24 mouse cellular contexts compared by ENCODE assay signal in the genomic region with DNA sequence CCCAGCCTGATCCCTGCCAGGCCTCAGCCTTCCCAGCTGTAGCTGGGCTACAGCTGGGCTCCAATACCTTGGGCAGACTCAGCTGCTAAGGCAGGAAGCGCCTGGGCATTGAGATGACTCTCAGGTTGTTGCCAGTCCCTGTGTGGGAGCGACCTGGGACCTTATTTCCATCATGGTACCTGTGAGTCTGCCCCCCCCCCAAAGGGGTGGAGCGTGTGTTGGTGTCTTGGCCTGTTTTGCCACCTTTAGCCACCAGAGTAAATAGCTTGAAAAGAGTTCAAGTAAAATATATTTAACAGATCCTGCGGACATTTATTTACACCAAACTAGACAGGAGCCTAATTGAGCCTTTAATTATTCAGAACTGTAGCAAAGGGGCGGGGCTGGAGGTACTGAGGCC. TPM values are rescaled to one million over a fixed set of nuclear protein-coding genes. Genes with fewer than 3 reads are reported as not detected.
DNase-seq lines count a peak whose midpoint lies in the region; ATAC-seq lines count a peak whose summit lies in the region.
"Had no signal": no experiment of that assay in that cellular context is flagged by ENCODE, and none has a peak within 500 bp of the region (broad histone marks: within the 10 kb centered on the region; RNA-seq: fewer than 3 reads in every experiment).

No protein-coding gene starts in this region.

- no peak overlapping the region for H3K4me2 ChIP-seq in hindbrain, embryonic 16.5 days (ENCODE audit: low read length)
- no peak overlapping the region for H3K4me2 ChIP-seq in midbrain, embryonic 14.5 days (ENCODE audit: low read length)
- H3K4me2 ChIP-seq in midbrain, embryonic 13.5 days (replicated peaks): no peak overlapping the region
- peak overlapping the region; percentile 11; the same call in 1 of the 2 replicates for H3K4me2 ChIP-seq in neural tube, embryonic 15.5 days
- H3K4me2 ChIP-seq: heart, embryonic 15.5 days; liver, embryonic 12.5 days; midbrain, embryonic 12.5 days had no signal

- peaks cover 74% of the 10 kb centered on the region for H3K4me1 ChIP-seq in hindbrain, embryonic 10.5 days (replicated peaks)
- peaks cover 62% of the 10 kb centered on the region for H3K4me1 ChIP-seq in hindbrain, embryonic 16.5 days (ENCODE audit: control insufficient read depth, insufficient read depth, low read depth, low read length)
- H3K4me1 ChIP-seq in midbrain, embryonic 14.5 days (ENCODE audit: control insufficient read depth, insufficient read depth, low read length): peaks cover 61% of the 10 kb centered on the region
- peaks cover 82% of the 10 kb centered on the region for H3K4me1 ChIP-seq in midbrain, embryonic 13.5 days (replicated peaks)
- peaks cover 89% of the 10 kb centered on the region for H3K4me1 ChIP-seq in neural tube, embryonic 15.5 days

- WGBS in hindbrain, embryonic 10.5 days: 88% methylated on average over 5 of the region's 5 CpGs
- WGBS in hindbrain, embryonic 16.5 days: 77% methylated on average over 5 of the region's 5 CpGs
- 79% methylated on average over 5 of the region's 5 CpGs for WGBS in midbrain, embryonic 14.5 days
- WGBS in midbrain, embryonic 13.5 days: 87% methylated on average over 5 of the region's 5 CpGs
- WGBS in neural tube, embryonic 15.5 days: 70% methylated on average over 5 of the region's 5 CpGs

- peaks cover 43% of the 10 kb centered on the region for H3K36me3 ChIP-seq in hindbrain, embryonic 10.5 days
- H3K36me3 ChIP-seq in hindbrain, embryonic 16.5 days (ENCODE audit: control insufficient read depth, insufficient read depth, low read length): peaks cover 2% of the 10 kb centered on the region; the same call in 1 of the 2 replicates
- H3K36me3 ChIP-seq in midbrain, embryonic 14.5 days (ENCODE audit: control insufficient read depth, insufficient read depth, low read length): peaks cover 24% of the 10 kb centered on the region
- peaks cover 24% of the 10 kb centered on the region for H3K36me3 ChIP-seq in midbrain, embryonic 13.5 days
- H3K36me3 ChIP-seq in neural tube, embryonic 15.5 days: peaks cover 8% of the 10 kb centered on the region
- H3K36me3 ChIP-seq: heart, embryonic 15.5 days; liver, embryonic 12.5 days had no signal

- no peaks in the 10 kb centered on the region for H3K9me3 ChIP-seq in hindbrain, embryonic 10.5 days
- no peaks in the 10 kb centered on the region for H3K9me3 ChIP-seq in hindbrain, embryonic 16.5 days (ENCODE audit: control insufficient read depth, low read length)
- no peaks in the 10 kb centered on the region for H3K9me3 ChIP-seq in midbrain, embryonic 14.5 days (ENCODE audit: control insufficient read depth, low read length)
- H3K9me3 ChIP-seq in midbrain, embryonic 13.5 days: no peaks in the 10 kb centered on the region
- H3K9me3 ChIP-seq in neural tube, embryonic 15.5 days (replicated peaks): no peaks in the 10 kb centered on the region
- H3K9me3 ChIP-seq: heart, embryonic 15.5 days; liver, embryonic 12.5 days; midbrain, embryonic 12.5 days had no signal

- peaks cover 25% of the 10 kb centered on the region for H3K27me3 ChIP-seq in hindbrain, embryonic 10.5 days (ENCODE audit: insufficient read depth, poor library complexity, severe bottlenecking)
- H3K27me3 ChIP-seq in hindbrain, embryonic 16.5 days (replicated peaks; ENCODE audit: control insufficient read depth, insufficient read depth, low read length): no peaks in the 10 kb centered on the region
- no peaks in the 10 kb centered on the region for H3K27me3 ChIP-seq in midbrain, embryonic 14.5 days (ENCODE audit: control insufficient read depth, insufficient read depth, low read length)
- H3K27me3 ChIP-seq in midbrain, embryonic 13.5 days: peaks cover 6% of the 10 kb centered on the region; the same call in 1 of the 2 replicates
- no peaks in the 10 kb centered on the region for H3K27me3 ChIP-seq in neural tube, embryonic 15.5 days (replicated peaks)

- H3K9ac ChIP-seq in hindbrain, embryonic 16.5 days (ENCODE audit: low read depth, low read length): no peak overlapping the region
- H3K9ac ChIP-seq in midbrain, embryonic 14.5 days (replicated peaks; ENCODE audit: low read length): no peak overlapping the region; the same call in 1 of the 2 replicates
- no peak overlapping the region for H3K9ac ChIP-seq in midbrain, embryonic 13.5 days (replicated peaks)
- H3K9ac ChIP-seq in neural tube, embryonic 15.5 days (replicated peaks): no peak overlapping the region
- H3K9ac ChIP-seq: heart, embryonic 15.5 days; liver, embryonic 12.5 days; liver, postnatal 0 days; midbrain, embryonic 12.5 days had no signal

- peak overlapping the region; percentile 18; the same call in 1 of the 2 replicates for H3K27ac ChIP-seq in hindbrain, embryonic 10.5 days
- H3K27ac ChIP-seq in hindbrain, embryonic 16.5 days (ENCODE audit: low read depth, low read length): no peak overlapping the region
- peak overlapping the region; percentile 37; the same call in 1 of the 2 replicates for H3K27ac ChIP-seq in midbrain, embryonic 14.5 days (replicated peaks; ENCODE audit: low read depth, low read length)
- no peak overlapping the region for H3K27ac ChIP-seq in midbrain, embryonic 13.5 days
- peak overlapping the region; percentile 49; the same call in 1 of the 2 replicates for H3K27ac ChIP-seq in neural tube, embryonic 15.5 days (replicated peaks)
- H3K27ac ChIP-seq: heart, embryonic 15.5 days; liver, embryonic 12.5 days; midbrain, embryonic 12.5 days had no signal

- no peak overlapping the region for H3K4me3 ChIP-seq in hindbrain, embryonic 10.5 days
- no peak overlapping the region for H3K4me3 ChIP-seq in hindbrain, embryonic 16.5 days (ENCODE audit: low read length)
- H3K4me3 ChIP-seq in midbrain, embryonic 14.5 days (replicated peaks; ENCODE audit: low read depth, low read length): no peak overlapping the region
- H3K4me3 ChIP-seq in midbrain, embryonic 13.5 days (replicated peaks): no peak overlapping the region
- H3K4me3 ChIP-seq in neural tube, embryonic 15.5 days (replicated peaks): no peak overlapping the region
- H3K4me3 ChIP-seq: erythroblast, embryonic 14.5 days; heart, embryonic 15.5 days; liver, embryonic 12.5 days; midbrain, embryonic 12.5 days had no signal

- no peak for ATAC-seq in hindbrain, embryonic 16.5 days
- no peak for ATAC-seq in midbrain, embryonic 14.5 days (ENCODE audit: low FRiP score, low TSS enrichment)
- no peak for ATAC-seq in midbrain, embryonic 13.5 days
- ATAC-seq in neural tube, embryonic 15.5 days (ENCODE audit: low FRiP score): no peak
- ATAC-seq: activated CD4-positive, CD25-positive, alpha-beta regulatory T cell, adult 4 months; intestine, postnatal 0 days; liver, embryonic 12.5 days; liver, postnatal 0 days had no signal

- peak; percentile 53 for DNase-seq in cerebellum, adult 11-12 months
- no peak for DNase-seq in cerebellum, postnatal 4 days (ENCODE audit: low spot score in 2 of 2)
- no peak for DNase-seq in hindbrain, embryonic 10.5 days (ENCODE audit: low spot score)
- no peak for DNase-seq in midbrain, embryonic 14.5 days
- no peak for DNase-seq in gastrocnemius, adult 18-20 months (ENCODE audit: low spot score)
- DNase-seq: adrenal gland, adult 8-10 months; cerebellum, adult 11 months; gastrocnemius, postnatal 14 days; kidney, adult 9 months; kidney, postnatal 10 days; layer of hippocampus, adult 9-11 months; liver, postnatal 0 days; lung, postnatal 36 days; thymus, adult 2 months; thymus, postnatal 36 days had no signal

RNA-seq across cellular contexts. Expression of a gene that starts 16.4 kb away (rescaled TPM):
- polyA plus RNA-seq in hindbrain, embryonic 10.5 days (2016; fragmentation: Nextera tagmentation; extraction: Ambion mirVana): 46.9 and 113 TPM in 2 replicates
- polyA plus RNA-seq in hindbrain, embryonic 16.5 days (2015; fragmentation: Nextera tagmentation; extraction: Ambion mirVana): 320 and 328 TPM in 2 replicates
- 295 and 301 TPM in 2 replicates for polyA plus RNA-seq in midbrain, embryonic 14.5 days (2014; fragmentation: Nextera tagmentation; extraction: Ambion mirVana)
- 171 and 203 TPM in 2 replicates for polyA plus RNA-seq in midbrain, embryonic 13.5 days (2015; fragmentation: Nextera tagmentation; extraction: Ambion mirVana)
- 296 and 363 TPM in 2 replicates for polyA plus RNA-seq in neural tube, embryonic 15.5 days (2015; fragmentation: Nextera tagmentation; extraction: Ambion mirVana)
- total RNA-seq in gastrocnemius, adult 18-20 months (2021): 10 to 100 TPM in 1 of 2 experiments, 1 to 10 TPM in 1; 6.0 to 14.3 TPM

Comparison
In these comparisons a context has a peak if more than half of its experiments do, and no peak if none do; other contexts are left out.
1. H3K27ac ChIP-seq: peak in hindbrain, embryonic 10.5 days (single experiment), midbrain, embryonic 14.5 days (single experiment) and neural tube, embryonic 15.5 days (single experiment); none in hindbrain, embryonic 16.5 days (single experiment) and midbrain, embryonic 13.5 days (single experiment).